Mouse (Mus musculus) right cerebral cortex, postnatal 14 days (tissue): ENCODE data around the gene Il25.

Experiments used
- DNase-seq: peaks from one replicate; pipeline ENCODE4 v3.0.0; 2022

Gene Il25

GRCm38 (mm10) chr14:54932645-54933150 lies at the start of gene Il25:
Gene Il25 (plus strand): TSS chr14:54932695.
- DNase-seq = no peak

GRCm38 (mm10) chr14:54883154-54884021 lies 49.1 kb upstream of the Il25 start, which contains the start of the genes Bcl2l2 and Gm20521:
Gene Bcl2l2 (plus strand): TSS chr14:54883377.
Gene Gm20521 (plus strand): TSS chr14:54883441.
- DNase-seq = peak; percentile 82

- DNase-seq = no peak
Measured at GRCm38 (mm10) chr14:54884022-54884712, 48.3 kb upstream of the Il25 start.

- DNase-seq = no peak
Measured at GRCm38 (mm10) chr14:54885309-54885708, 47.2 kb upstream of the Il25 start.

GRCm38 (mm10) chr14:54892200-54892599 lies 40.3 kb upstream of the Il25 start, which contains the start of gene Pabpn1:
Gene Pabpn1 (plus strand): TSS chr14:54892500.
- no peak for DNase-seq

- peak; percentile 93 for DNase-seq
Measured at GRCm38 (mm10) chr14:54893651-54894181, 38.8 kb upstream of the Il25 start.

GRCm38 (mm10) chr14:54894296-54895151 lies 38.0 kb upstream of the Il25 start:
- DNase-seq = peak; percentile 60

GRCm38 (mm10) chr14:54897445-54897844 lies 35.0 kb upstream of the Il25 start:
- no peak for DNase-seq

GRCm38 (mm10) chr14:54900383-54900782 lies 32.1 kb upstream of the Il25 start:
- peak; percentile 61 for DNase-seq

GRCm38 (mm10) chr14:54903641-54904040 lies 28.9 kb upstream of the Il25 start:
- DNase-seq = no peak

GRCm38 (mm10) chr14:54908682-54909081 lies 23.8 kb upstream of the Il25 start:
- no peak for DNase-seq

- DNase-seq = no peak
Measured at GRCm38 (mm10) chr14:54912109-54912850, 20.2 kb upstream of the Il25 start.

GRCm38 (mm10) chr14:54912886-54913285 lies 19.6 kb upstream of the Il25 start, which contains the start of gene Slc22a17:
Gene Slc22a17 (minus strand): TSS chr14:54913132.
- peak; percentile 81 for DNase-seq

- DNase-seq = no peak
Measured at GRCm38 (mm10) chr14:54913343-54913742, 19.2 kb upstream of the Il25 start.

- DNase-seq = no peak
Measured at GRCm38 (mm10) chr14:54920076-54920685, 12.3 kb upstream of the Il25 start.

- no peak for DNase-seq
Measured at GRCm38 (mm10) chr14:54924641-54925348, 7.7 kb upstream of the Il25 start.

GRCm38 (mm10) chr14:54925349-54926342 lies 6.8 kb upstream of the Il25 start, which contains the start of gene Efs:
Gene Efs (minus strand): TSS chr14:54926126.
- DNase-seq = peak; percentile 57

- no peak for DNase-seq
Measured at GRCm38 (mm10) chr14:54926401-54927158, 5.9 kb upstream of the Il25 start.
